Mouse (Mus musculus) forebrain, embryonic 16.5 days (tissue): ENCODE measurements around the gene Erp29. TPM values are rescaled to one million over a fixed set of nuclear protein-coding genes. Genes with fewer than 3 reads are reported as not detected.
"Not testable (repeated sequence)": the region's sequence is repeated elsewhere in the genome, so short reads cannot be mapped to it uniquely, and the experiment has no call there.

Experiments used
- ATAC-seq: fragments of 200-750 bp; cut with Nextera tagmentation; 2 replicates; pipeline ENCODE4 v1.8.0; 2017; ENCODE audit warnings: mild to moderate bottlenecking, moderate library complexity
- H3K27ac ChIP-seq: fragments of 300-500 bp; sonication (generic); 2 replicates; pipeline ENCODE4 v1.5.1; 2014; ENCODE audit warnings: low read length, control low read depth
- H3K27me3 ChIP-seq: fragments of 300-500 bp; sonication (generic); replicated peaks from 2 replicates; pipeline ENCODE4 v1.6.1; 2014; ENCODE audit warnings: low read length; ENCODE audit not compliant: control insufficient read depth, insufficient read depth
- H3K36me3 ChIP-seq: fragments of 300-500 bp; sonication (generic); 2 replicates; pipeline ENCODE4 v1.6.1; 2014; ENCODE audit not compliant: control insufficient read depth, insufficient read depth
- H3K4me1 ChIP-seq: fragments of 300-500 bp; sonication (generic); replicated peaks from 2 replicates; pipeline ENCODE4 v1.6.1; 2014; ENCODE audit warnings: low read length; ENCODE audit not compliant: control insufficient read depth, insufficient read depth
- H3K4me2 ChIP-seq: fragments of 300-500 bp; sonication (generic); 2 replicates; pipeline ENCODE4 v1.6.1; 2014; ENCODE audit warnings: mild to moderate bottlenecking, low read length, control low read depth
- H3K4me3 ChIP-seq: fragments of 300-500 bp; sonication (generic); replicated peaks from 2 replicates; pipeline ENCODE4 v1.5.1; 2014; ENCODE audit warnings: mild to moderate bottlenecking, low read length, control low read depth
- H3K9ac ChIP-seq: fragments of 300-500 bp; sonication (generic); replicated peaks from 2 replicates; pipeline ENCODE4 v1.6.1; 2014; ENCODE audit warnings: low read depth, low read length, control low read depth
- H3K9me3 ChIP-seq: fragments of 300-500 bp; sonication (generic); 2 replicates; pipeline ENCODE4 v1.6.1; 2016; ENCODE audit warnings: low read length; ENCODE audit not compliant: control insufficient read depth
- WGBS: fragments of 180-500 bp; shearing (Covaris S2); extraction: QIAGEN DNeasy Blood & Tissue Kit; methylation state at CpG from one replicate; pipeline ENCODE4 v1.1.7; 2014; 5-methylcytosine and 5-hydroxymethylcytosine counted together
- polyA plus RNA-seq: library from polyadenylated mRNA; unstranded; fragments of >200 nt; fragmentation: Nextera tagmentation; extraction: Ambion mirVana; gene quantifications from 2 replicates; pipeline ENCODE4 v1.2.1, GENCODE M21; 2015

Erp29 gene
- 142 and 159 TPM in 2 replicates for polyA plus RNA-seq

DNA sequence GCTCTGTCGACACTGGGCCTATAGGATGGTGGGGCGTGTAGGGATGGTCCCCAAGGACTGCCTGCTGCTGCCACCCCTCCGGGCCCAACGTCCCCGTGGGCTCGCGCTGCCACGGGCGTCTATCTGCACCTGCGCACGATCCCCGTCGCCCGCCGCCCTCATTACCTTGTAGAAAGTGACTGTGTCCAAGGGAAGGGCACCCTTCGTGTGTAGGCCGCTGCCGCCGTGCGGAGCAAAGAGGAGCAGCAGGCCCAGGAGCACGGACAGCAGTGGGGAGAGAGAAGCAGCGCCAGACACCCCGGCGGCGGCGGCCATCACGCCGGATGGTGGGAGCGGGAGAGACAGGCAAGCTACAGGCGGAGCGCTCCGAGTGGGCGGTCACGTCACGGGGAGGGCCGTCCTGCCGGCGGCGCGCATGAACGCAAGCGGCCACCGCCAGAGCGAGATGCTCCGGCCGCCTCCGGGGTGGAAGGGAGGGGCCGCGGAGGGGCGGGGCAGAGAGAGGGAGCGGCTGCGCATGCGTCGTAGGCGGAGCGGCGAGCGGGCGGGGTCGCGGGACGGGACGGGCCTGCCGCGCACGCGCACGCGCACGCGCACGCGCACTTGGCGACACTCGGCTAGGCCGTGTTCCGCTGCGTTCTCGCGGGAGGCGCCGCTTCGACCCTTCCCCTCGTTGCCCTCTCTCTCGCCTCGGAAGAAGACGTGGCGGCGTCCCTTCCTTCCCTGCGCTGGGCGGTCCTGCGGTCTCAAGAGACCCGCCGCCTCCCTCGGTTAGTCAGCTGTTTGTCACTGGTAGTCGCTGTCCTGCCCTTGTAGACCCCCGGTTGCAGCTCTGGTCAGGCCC, at the start of gene Erp29:
Gene Erp29 (minus strand): TSS at position 481 of the 844 bp plus-strand sequence.
- under 1% methylated on average over 70 of the region's 97 CpGs for WGBS
- Histone ChIP-seq H3K9ac (peak within 1 kb of the TSS; percentile 96), H3K4me2 (peak within 1 kb of the TSS; percentile 85), H3K4me3 (peak within 1 kb of the TSS; percentile 63), H3K36me3 (peaks cover 16% of the 10 kb centered on the region), H3K27ac (peak within 1 kb of the TSS; percentile 96), H3K27me3 (no peaks in the 10 kb centered on the region), H3K4me1 (peaks cover 25% of the 10 kb centered on the region), H3K9me3 (no peaks in the 10 kb centered on the region)
- peak; percentile 94 for ATAC-seq

DNA sequence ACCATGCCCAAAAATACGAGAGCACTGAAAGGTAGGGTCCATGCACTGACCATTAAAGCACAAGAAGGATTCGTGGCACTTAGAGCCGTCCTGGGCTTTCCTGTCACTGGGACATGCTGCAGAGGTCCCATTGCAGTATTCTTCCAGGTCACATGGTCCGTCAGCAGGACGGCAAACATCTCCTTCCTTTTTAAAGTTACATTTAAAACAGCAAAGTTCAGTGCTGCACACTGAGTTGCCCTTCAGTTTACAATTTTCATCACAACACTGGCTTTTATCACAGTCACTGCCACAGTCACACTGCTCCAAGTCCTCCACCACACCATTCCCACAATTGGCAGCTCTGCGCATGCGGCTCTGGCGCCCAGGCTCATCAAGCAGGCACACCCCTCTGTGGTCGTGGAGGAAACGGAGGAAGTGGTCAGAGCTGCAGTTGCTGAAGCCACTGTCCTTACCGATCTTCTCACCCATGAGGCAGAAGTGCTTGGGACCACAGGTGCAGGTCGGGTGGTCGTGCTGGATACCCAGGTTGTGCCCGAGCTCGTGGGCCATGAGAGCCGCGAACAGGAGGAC, 49.2 kb upstream of the Erp29 start:
- H3K4me1 ChIP-seq, H3K36me3 ChIP-seq, H3K9ac ChIP-seq, H3K9me3 ChIP-seq, H3K27me3 ChIP-seq, H3K4me3 ChIP-seq, H3K4me2 ChIP-seq, H3K27ac ChIP-seq, ATAC-seq: not testable (repeated sequence)
- 78% methylated on average over 11 of the region's 17 CpGs for WGBS

DNA sequence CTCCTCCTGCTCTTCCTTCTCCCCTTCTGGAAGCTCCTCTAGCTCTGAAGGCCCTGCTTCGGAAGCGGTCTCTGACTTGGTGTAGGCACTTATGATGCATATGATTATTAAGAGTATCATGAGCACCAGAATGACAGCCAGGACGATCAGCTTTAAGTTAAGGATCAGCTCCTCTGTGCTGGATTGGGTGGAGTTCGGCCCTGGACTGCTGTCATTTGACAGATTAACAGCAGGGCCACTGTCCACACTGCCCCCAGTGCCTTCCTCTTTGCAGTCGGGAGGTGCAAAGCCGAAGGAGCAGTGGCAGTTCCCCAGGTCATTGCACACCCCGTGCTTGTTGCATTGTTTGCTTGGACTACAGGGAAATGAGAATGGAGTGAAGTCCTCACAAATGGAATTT, 48.4 kb upstream of the Erp29 start:
- Histone ChIP-seq H3K4me3 (no peak overlapping the region), H3K4me1 (no peaks in the 10 kb centered on the region), H3K9me3 (no peaks in the 10 kb centered on the region), H3K9ac (no peak overlapping the region), H3K27ac (no peak overlapping the region), H3K27me3 (no peaks in the 10 kb centered on the region), H3K36me3 (no peaks in the 10 kb centered on the region), H3K4me2 (no peak overlapping the region)
- WGBS: 74% methylated on average over 7 of the region's 7 CpGs
- ATAC-seq: no peak

GRCm38 (mm10) chr5:121493305-121493704, 41.0 kb upstream of the Erp29 start:
- Histone ChIP-seq H3K36me3 (no peaks in the 10 kb centered on the region), H3K27me3 (no peaks in the 10 kb centered on the region), H3K9me3 (no peaks in the 10 kb centered on the region), H3K4me1 (no peaks in the 10 kb centered on the region), H3K4me3 (no peak overlapping the region), H3K27ac (no peak overlapping the region), H3K9ac (no peak overlapping the region), H3K4me2 (no peak overlapping the region)
- 79% methylated on average over 8 of the region's 8 CpGs for WGBS
- no peak for ATAC-seq

DNA sequence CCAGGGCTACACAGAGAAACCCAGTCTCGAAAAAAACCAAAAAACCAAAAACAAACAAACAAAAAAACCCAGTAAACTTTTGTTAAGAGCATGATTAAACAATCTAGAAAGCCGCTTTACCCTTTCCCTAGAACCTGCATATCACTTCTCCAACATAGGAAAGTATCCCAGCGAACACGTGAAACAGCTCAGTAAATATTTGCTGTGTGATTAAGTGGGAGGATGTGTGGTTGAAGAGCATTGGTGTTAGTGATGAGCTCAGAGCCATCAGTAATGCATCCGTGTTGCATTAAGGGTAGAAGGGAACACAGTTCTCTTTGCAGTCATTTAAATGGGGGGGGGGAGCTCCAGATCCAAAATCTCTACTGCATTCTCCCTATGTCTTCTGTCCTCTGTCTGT, 32.5 kb upstream of the Erp29 start:
- Histone ChIP-seq H3K4me1 (no peaks in the 10 kb centered on the region), H3K27ac (no peak overlapping the region), H3K9me3 (no peaks in the 10 kb centered on the region), H3K4me3 (no peak overlapping the region), H3K4me2 (no peak overlapping the region), H3K27me3 (no peaks in the 10 kb centered on the region), H3K9ac (no peak overlapping the region), H3K36me3 (no peaks in the 10 kb centered on the region)
- WGBS: 83% methylated on average over 5 of the region's 5 CpGs
- no peak for ATAC-seq

GRCm38 (mm10) chr5:121477680-121478079, 25.4 kb upstream of the Erp29 start:
- H3K4me3 ChIP-seq: no peak overlapping the region
- H3K27me3 ChIP-seq: no peaks in the 10 kb centered on the region
- no peak overlapping the region for H3K4me2 ChIP-seq
- H3K9me3 ChIP-seq: no peaks in the 10 kb centered on the region
- H3K36me3 ChIP-seq: no peaks in the 10 kb centered on the region
- 32% methylated on average over 3 of the region's 3 CpGs for WGBS
- no peak for ATAC-seq
- no peaks in the 10 kb centered on the region for H3K4me1 ChIP-seq
- no peak overlapping the region for H3K9ac ChIP-seq
- no peak overlapping the region for H3K27ac ChIP-seq

DNA sequence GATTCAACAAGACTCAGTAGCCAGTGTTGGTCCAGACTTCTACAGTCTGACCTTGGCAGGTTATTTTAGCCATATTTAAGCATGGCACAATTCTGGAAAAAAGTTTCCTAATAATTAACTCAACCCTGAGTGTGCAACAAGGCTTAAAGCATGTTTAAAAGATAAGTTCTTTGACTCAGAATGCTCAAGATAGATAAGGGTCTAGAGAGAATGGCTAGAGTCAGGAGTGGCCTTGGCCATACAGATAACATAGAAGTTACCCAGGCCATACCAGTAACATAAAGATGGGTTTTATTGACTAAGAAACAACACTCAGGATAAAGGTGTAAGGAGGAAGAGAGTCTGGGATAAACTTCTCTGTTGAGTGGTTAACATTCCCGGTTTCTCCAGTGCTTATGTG, 23.7 kb upstream of the Erp29 start:
- H3K27ac ChIP-seq: no peak overlapping the region
- 83% methylated on average over 1 of the region's 1 CpGs for WGBS
- H3K4me1 ChIP-seq: no peaks in the 10 kb centered on the region
- no peaks in the 10 kb centered on the region for H3K27me3 ChIP-seq
- no peak overlapping the region for H3K9ac ChIP-seq
- H3K36me3 ChIP-seq: no peaks in the 10 kb centered on the region
- no peaks in the 10 kb centered on the region for H3K9me3 ChIP-seq
- H3K4me2 ChIP-seq: no peak overlapping the region
- no peak overlapping the region for H3K4me3 ChIP-seq
- no peak for ATAC-seq

DNA sequence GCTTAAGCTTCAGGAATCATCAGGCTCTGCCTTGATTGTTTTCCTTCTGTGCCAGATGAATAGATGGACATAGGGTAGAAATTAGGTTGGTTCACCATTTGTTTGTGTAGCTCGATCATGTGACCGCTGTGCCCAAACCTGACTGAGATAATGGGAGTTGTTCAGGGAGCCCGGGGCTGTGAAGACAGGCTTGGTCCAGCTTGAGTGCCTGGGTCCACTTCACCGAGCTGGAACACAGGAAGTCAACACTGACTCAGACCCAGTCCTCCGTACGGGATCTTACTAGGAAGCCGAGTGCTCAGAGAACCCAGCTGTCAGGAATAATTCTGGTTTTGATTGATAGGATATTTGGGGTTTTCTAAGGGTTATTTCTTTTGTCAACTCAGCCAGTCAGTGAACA, 22.3 kb upstream of the Erp29 start:
- no peak overlapping the region for H3K4me2 ChIP-seq
- no peak overlapping the region for H3K4me3 ChIP-seq
- no peaks in the 10 kb centered on the region for H3K27me3 ChIP-seq
- no peaks in the 10 kb centered on the region for H3K36me3 ChIP-seq
- no peak for ATAC-seq
- 67% methylated on average over 7 of the region's 7 CpGs for WGBS
- H3K27ac ChIP-seq: no peak overlapping the region
- H3K9ac ChIP-seq: no peak overlapping the region
- no peaks in the 10 kb centered on the region for H3K4me1 ChIP-seq
- H3K9me3 ChIP-seq: no peaks in the 10 kb centered on the region

DNA sequence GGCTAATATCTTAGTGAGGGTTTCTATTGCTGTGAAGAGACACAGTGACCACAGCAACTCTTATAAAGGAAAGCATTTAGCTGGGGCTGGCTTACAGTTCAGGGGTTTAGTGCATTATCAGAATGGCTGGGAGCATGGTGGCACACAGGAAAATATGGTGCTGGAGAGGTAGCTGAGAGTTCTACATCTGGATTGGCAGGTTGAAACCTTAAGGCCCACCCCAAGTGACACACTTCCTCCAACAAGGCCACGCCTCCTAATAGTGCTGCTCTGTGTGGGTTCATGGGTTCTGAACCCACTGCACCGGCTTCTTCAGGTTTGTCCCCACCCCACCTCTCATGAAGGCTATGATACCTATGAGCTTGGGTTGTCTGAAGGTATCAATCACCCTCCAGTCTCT, 20.1 kb upstream of the Erp29 start:
- Histone ChIP-seq H3K4me1 (no peaks in the 10 kb centered on the region), H3K27ac (no peak overlapping the region), H3K4me2 (no peak overlapping the region), H3K9me3 (no peaks in the 10 kb centered on the region), H3K4me3 (no peak overlapping the region), H3K27me3 (no peaks in the 10 kb centered on the region), H3K36me3 (no peaks in the 10 kb centered on the region), H3K9ac (no peak overlapping the region)
- WGBS: 89% methylated on average over 2 of the region's 2 CpGs
- ATAC-seq: no peak
